Mouse (Mus musculus) left cerebral cortex, adult 9 months (tissue): Measurements from ENCODE around the gene Igsf9.

Experiments
- DNase-seq, 2 experiments: peaks; one replicate each; pipeline ENCODE4 v3.0.0; 2022; ENCODE audit warnings: low spot score in 2 of 2

Igsf9 gene

DNA sequence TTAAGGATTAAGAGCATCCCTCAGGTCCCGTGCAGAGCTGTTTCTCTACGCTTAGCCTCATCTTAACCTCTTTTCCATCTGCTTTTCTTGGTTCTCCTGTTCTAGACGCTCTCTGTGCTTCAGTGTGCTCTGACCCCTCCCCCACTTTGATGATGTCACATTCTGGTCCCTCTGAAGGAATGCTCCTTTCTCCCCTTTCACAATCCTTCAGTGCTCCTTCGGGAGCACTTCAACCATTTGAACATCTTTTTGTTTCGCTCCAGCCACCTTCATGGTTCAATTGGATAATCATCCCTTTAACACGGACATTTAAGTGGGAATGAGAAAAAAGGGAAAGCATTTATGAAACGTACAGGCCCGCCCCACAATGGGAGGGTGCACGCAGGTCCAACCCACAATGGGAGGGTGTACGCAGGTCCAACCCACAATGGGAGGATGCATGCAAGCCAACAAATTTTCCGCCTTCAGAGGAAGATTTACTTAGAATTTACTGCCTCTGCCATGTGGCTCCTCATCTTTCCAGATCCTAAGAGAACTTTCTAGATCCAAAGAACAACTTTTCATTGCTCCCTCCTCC lies 13.2 kb upstream of the Igsf9 start:
- no peak for DNase-seq

DNA sequence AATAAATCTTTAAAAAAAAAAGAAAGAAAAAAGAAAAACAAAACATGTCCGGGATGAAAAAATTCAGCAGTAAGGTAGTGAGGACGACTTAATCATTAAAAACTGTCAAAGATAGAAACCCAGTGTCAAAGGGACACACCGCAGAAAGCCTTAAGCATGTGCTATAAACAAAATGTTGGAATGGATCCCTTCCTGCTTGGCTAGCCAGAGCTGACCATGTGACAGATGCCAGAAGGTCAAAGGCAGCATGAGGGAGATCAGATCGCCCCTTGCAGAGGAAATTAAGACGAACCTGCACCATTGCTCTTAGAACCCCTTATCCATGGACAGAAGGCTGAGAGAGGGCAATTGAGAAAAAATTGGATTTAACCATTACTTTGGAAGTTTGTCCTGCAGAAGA lies 12.2 kb upstream of the Igsf9 start:
- DNase-seq = no peak

DNA sequence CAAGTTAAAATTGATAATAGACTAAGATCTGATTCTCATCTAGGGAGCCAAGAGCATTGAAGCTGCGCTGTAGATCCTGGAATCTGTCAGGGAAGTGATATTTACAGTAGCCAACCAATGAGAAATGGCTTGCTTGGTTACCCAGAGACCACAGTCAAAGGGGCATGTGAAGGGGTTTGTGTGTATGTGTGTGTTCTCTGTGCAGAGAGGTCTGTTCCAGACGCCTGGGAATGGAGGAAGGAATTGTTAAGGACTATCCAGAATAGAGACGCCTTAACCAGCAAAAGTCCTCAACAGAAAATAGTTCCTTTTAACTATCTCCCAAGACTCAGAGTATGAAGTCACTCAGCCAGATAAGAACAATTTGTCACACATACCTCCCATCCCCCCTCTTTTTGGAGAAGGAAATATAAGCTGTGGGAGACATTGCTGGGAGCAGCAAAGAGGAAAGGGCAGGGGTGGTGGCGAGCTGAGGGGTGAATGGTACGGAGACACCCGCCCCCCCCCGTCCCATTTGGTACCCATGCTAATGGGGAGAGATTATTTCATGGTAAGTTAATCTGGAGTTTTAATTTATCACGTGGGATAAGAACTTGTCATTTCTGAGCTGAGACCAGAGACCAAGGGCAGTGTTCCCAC lies 11.7 kb upstream of the Igsf9 start:
- DNase-seq = no peak

DNA sequence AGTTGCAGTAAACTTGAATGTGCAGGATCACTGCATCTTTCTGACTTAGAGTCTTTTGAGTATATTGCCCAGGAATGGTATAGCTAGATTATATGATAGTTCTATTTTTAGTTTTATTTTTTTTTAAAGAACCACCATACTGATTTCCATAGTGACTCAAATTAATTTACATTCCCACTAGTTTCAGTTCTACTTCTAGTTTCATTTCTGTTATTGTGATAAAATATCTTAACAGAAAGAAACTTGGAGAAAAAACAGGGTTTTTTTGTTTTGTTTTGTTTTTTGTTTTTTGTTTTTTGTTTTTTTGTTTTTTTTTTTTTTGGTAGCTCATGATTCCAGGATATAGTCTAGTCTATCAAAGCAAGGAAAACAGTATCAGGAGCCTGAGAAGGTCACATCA lies 8.7 kb upstream of the Igsf9 start:
- no peak for DNase-seq

DNA sequence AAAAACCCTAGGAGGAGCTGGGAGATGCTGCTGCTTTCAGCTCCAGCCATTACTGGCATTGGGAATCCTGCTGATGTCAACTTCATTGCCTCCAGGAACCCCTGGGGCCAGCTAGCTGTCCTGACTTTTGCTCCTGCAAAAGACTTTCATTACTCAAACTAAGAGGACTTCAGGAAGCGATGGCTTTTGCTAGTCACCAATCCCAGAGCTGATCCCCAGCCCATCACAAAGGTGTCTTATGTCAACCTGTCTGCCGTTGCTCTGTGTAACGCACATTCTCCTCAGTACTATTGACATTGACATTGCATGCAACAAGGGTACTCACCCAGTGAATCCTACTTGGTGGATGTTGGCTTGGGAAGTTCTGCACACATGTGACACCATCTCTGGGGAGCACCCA lies 7.4 kb upstream of the Igsf9 start:
- DNase-seq = no peak

DNA sequence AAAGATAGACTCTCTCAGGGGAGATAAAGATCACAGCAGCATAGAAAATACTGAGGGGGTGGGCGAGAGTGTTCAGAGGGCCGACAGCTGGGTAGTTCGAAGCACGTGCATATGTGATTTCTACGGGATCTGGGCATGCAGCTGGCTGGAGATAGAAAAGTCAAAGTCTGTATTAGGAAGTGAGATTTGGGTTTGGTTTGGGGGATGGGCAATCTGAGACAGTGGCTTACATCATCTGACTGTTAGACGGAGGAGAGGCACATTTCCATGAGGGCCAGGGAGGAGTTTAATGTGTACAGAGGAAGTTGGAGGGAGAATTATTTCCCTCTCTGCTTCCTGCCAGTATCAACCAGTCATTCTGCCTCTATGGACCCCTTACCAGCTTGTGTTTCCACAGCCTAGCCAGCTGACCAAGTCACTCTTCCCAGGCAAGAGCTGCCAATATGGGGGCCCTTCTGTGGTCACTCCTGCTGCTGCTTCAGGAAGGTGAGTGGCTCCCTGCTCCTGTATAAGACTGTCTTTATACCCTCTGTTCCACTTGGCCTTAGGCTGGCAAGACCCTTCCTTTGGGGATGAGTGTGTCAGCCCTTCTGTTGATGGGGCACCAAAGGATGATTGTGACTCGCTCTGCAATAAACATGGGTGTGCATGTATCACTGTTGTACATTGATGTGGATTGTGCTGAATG lies 6.4 kb upstream of the Igsf9 start, which contains the start of gene Slamf9:
Gene Slamf9 (plus strand): TSS at position 305 of the 688 bp plus-strand sequence.
- no peak for DNase-seq

DNA sequence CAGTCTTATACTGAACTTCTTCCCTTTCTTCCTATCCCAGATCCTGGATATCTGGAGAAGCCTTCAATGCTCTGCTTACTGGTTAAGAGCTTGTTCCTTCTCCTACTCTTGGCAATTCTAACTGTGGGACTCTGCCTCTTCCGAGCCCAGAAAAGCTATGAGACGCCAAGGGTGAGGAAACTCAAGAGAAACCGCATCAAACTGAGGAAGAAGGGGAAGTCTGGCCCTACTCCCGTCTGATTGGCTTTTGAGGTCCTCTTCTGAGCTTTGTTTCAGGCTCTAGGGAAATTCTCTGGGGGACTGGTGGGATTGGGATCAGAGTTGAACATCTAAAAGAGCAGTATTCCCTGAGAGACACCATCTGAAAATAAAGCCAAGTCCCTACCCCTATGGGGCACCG lies 3.6 kb upstream of the Igsf9 start:
- no peak for DNase-seq

DNA sequence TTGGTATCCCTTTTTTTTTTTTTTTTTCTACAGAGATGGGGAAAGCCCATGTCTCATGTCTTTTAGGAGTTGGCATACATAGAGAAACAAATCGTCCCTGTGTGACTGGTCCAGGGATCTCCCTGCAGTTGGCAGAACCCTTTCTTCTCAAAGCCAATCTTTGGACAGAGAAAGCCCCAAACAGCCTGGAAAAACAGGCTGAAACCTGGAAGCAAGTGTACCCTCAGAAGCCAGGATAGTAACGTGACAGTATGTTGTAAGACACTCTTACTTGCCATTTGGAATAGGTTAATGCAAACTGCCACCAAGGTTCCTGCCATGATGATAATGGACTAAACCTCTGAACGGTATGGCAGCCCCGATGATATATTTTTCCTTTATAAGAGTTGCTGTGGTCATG lies 1.2 kb upstream of the Igsf9 start:
- DNase-seq = no peak

DNA sequence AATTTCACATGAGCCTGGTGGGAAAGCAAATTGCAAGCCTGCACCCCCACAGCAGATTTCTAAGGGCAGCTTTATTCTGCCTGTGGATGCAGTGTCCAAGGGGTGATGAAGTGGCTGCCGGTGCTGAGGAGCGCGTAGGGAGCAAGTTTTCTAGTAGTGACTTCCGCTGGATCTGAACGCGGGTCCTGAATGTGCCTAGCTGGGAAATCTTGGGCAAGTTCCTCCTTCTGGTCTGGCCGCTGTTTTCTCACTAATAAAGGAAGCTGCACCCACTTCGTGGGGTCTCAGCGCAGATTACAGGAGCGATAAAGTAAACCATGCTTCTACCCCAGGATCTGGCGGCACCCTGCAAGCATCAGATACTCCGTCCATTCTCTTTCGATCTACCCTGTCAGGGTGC lies 477 bp upstream of the Igsf9 start:
- DNase-seq = no peak

DNA sequence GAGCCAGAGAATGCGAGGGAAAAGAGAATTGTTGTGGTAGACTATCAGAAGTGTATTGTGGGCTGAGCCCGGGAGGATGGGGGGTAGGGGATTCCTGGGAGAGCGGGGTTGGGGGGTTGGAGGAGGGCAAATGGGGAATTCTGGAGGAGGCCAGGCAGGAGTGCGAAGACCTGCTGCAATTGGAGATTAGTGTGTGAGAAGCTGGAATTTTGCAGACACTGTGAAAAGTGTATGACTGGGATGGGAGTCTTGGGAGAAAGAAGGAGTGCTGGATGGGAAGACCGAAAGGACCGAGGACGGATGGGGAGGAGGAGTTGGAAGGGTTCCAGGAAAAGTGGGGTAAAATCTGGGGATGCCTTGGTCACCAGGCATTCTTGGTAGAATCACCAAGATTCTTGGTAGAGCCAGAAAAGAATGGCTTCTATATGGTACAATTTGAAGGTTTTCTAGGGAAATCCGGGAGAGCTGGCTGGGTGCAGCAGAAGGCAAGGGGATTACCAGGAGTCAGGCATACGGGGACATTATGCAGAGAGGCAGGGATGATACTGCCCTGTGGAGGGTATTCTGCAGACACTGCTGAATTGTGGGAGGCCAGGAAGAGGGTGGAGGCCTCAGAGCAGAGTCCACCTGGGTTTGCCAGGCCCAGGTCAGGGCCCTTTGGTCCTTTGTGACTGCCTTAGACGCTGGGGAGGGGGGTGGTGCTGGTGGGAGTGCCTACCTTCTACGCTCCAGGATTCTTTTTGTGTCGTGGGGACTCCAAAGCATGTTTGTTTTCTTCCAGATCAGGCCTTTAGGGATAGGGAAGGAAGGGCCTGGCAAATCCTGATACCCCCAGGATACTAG lies 1.2 kb downstream of the Igsf9 start:
- no peak for DNase-seq

DNA sequence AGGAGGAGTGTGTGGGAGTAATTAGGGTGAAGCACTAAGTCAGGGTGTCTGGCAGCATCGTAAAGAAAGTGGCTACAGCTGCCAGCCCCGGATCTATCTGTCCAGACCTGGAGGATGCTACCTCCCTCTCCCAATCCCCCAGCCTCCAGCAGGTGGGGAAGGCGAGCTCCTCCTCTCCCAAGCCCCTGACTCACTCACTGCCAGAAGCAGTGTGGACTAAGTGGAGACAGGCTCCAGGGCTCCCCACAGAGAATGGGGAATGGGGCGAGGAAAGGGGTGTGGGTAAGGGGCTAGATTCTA lies 1.7 kb downstream of the Igsf9 start:
- no peak for DNase-seq

DNA sequence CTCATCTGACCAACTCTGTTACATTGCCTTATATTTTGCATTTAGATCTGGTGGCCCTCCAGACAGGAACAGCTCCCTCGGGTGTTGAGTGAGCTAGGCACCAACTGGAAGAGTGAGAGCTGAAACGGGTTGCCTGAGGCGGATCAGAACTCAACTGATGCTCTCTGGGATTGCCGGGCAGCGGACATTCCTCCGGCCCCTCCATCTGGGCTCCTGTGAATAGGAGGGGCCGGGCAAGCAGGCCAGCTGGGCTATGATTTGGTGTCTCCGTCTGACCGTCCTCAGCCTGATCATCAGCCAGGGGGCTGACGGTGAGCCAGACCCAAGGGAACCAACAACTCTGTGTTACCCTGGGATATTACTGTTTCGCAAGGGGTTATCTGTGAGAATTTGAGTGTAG lies 2.6 kb downstream of the Igsf9 start:
- no peak for DNase-seq

DNA sequence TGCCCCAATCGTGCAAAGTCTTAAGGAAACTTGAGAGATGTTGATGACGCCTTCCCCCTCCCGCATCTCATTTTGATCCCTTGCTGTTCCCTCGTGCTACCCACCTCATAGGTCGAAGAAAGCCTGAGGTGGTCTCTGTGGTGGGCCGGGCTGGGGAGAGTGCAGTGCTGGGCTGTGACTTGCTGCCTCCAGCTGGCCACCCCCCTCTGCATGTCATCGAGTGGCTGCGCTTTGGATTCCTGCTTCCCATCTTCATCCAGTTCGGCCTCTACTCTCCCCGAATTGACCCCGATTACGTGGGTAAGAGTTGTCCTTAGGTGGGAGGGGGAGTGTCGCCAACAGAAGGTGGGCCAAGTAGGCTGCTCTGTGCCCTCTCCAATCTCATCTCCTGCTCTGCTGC lies 3.1 kb downstream of the Igsf9 start:
- no peak for DNase-seq

DNA sequence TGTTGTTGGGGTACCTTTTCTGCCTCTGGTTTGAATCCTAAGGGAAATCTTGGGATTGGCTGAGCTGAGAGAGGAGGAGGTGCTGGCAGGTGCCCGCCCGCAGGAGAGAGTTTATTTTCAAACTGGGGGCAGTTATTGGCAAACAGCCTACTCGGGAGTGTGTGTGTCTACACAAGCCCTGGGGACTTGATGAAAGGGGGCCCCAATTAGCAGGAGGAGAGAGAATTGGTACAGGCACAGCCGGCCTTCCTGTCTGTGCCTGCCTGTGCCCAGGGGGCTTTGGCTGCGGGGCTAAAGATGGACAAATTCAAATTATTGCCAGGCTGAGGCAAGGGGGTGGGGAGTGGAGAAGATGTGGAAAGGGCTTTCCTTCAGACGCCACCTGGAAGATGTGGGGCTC lies 4.2 kb downstream of the Igsf9 start:
- DNase-seq = no peak

DNA sequence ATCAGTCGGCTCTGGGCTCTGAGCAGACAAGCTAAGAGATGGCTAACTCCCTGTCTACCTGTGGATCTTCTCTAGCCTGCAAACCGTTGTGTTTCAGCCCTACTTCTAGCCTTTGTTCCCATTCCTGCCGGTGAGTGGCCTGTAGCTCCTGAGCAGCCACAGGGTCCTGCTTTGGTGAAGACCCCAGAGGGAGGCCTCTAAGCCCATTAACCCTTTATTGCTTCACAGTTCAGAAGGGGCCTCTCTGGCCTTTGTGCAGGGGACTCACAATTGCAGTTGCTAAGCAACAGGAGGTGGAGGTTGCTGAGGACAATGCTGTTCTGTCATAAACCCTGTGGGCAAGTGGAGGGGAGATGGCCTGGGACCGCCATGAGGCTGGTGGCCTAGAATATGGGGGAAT lies 4.6 kb downstream of the Igsf9 start:
- no peak for DNase-seq

DNA sequence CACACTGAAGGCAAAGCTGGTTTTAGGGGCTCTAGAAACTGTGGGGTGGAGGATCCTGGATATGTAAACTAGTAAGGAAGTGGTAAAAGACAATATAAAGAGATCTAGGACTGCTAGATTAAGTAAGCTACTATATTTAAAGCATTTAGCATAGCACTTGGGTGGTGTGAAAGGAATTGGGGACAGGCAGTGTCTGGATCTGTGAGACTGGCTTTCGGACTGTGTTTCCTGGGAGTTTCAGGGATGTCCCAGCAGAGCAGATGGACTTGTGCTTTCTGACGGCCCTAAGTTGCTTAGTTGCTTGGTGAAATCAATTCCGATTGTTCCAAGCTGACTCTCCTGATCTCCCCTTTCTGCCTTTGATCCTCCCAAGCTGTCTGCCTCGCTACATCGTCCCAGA lies 5.1 kb downstream of the Igsf9 start:
- no peak for DNase-seq

DNA sequence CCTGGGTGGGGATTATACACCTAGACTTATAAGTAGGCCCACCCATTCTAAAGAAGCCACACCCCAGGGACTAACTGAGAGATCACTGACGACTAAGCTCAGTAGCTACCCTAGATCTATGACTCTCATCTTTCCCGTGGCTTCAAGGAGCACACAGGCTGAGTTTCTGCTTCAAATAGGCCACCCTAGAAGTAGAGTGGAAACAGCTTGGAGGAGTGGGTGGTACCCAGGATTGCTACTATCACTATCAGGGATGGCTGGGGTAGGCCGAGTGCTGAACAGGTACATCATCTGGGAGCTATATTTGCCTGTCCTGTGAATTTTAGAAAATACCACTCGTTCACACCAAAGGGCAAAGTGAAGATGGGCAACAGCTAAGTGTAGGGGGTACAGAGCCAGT lies 6.3 kb downstream of the Igsf9 start:
- DNase-seq = no peak

DNA sequence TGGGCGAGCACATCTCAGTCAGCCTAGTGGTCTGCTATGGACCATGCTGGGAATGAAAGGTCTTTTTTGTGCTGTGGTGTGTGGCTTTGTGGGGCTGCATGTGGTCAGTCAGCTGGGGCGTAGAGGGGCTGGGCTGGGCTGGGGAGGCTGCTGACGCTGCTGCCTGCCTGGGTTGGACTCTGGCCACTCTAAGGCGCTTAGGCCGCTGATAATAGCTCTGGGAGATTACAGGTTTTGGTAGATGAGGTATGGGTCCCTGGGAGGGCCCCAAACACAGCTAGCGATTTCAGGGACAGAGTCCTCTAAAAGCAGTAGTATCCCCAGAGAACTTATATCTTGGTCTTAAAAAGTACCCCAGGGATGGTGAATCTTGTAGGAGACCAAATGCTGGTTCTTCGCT lies 7.2 kb downstream of the Igsf9 start:
- no peak for DNase-seq

DNA sequence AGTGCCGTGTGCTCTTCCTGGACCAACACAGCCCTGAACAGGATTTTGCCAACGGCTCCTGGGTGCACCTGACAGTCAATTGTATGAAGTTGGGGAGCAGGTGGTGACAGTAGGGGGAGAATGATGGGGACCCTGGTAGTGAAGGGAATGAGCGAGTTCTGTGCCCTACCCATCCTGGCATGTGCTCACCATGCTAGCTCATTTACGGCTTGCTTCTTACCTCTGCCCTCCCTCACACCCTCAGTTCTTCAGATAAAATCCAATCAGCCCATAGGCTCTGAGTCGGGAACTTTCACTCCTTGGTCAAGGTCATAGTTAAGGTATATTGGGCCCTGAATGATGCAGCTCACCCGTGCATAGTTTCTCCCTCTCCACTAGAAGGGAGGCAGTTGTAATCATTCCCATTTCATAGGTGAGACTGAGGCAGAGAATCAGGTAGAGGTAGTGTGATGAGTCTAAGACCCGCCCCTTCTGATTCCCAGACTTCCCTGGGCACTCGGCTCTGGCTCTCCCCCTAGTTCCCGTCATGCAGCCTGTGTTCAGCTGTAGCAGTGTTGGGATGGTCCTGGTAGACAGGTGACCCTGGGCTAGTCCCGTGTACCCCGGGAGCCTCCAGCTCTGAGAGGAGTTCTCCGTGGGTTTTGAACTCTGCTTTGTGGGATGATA lies 8.1 kb downstream of the Igsf9 start:
- no peak for DNase-seq

DNA sequence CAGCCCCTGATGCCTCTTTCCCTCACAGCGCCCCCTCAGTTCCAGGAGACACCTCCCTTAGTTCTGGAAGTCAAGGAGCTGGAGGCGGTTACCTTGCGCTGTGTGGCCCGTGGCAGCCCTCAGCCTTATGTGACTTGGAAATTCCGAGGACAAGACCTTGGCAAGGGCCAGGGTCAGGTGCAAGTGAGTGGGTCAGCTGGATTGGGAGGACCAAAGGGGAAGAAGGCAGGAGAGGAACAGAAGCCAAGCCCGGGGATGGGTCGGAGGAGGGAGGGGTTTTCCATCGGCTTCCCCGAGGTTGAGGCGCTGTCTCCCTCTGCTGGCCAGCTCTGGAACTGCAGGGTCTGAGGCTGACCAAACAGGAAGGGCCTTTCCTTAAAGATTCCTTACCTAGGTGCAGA lies 8.7 kb downstream of the Igsf9 start:
- peak in 1 of 2 experiments; percentile 90 for DNase-seq

DNA sequence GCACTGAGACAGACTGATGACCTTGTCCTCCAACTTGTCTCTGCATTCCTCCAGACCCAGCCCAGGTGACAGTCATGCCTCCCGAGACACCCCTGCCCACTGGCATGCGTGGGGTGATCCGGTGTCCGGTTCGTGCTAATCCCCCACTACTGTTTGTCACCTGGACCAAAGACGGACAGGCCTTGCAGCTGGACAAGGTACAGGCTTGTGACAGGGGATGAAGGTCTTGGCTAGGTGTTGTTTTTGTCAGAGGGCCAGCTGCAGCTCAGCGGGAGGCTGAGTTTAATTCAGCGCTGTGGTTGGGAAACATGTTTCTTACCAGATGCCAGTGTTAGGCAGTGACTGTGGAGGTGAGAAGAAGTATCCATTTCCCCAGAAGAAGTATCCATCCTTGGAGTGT lies 10.5 kb downstream of the Igsf9 start:
- DNase-seq = no peak

DNA sequence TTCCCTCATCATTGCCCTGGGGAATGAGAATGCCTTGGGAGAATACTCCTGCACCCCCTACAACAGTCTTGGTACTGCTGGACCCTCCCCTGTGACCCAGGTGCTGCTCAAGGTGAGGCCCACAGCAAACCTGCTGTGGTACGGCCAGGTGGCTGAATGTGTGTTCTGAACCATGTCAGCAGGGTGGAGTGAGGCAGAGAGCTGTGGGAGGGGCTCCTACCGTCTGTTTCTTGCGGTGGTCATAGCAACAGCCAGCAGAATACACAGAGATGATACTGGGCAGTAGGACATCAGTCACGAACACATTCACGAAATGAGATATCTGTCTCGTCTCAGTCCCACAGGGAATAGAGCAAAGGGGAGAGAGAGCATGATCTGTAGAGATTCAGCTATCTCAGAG lies 11.9 kb downstream of the Igsf9 start:
- no peak for DNase-seq
